Mouse (Mus musculus): Measurements from ENCODE around the gene Slc46a2. TPM values are rescaled to one million over a fixed set of nuclear protein-coding genes. Genes with fewer than 3 reads are reported as not detected.

The Slc46a2 gene
- polyA plus RNA-seq, 1 experiment from 2014 or later: 0.84 TPM

DNA sequence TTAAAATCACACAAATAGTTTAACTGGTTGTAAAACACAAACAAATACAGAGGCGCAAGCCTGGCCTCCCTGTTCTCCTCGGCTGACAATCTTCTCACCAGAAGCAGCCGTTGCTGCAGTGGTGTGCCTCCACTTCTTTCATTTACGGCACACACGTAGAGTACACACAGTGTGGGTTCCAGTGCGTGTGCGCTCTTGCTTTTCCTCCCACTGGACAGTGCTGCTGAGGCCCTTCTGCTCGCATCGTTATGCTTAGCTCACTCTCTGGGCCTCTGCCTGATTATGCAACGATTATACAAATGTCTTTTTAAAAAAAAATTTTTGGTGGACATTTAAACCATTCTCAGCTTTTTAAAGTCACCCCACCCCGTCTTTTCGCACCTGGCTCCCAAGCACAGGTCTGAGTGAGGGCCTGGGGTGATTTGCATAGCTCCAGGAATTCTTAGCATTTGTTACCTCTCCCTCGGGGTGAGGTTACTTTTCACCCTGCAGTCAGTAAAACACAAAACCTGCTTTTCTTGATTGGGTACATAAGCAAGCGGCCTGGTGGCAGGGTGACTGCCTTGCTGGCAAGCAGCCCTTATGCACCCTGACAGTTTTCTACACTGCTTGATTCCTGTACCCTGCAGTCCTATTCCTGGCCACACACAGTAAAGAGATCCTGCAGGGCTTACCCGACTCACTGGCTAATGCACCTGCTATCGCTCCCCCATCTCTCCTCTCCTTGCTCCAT lies 55.0 kb downstream of the Slc46a2 start:
- Histone ChIP-seq H3K9me3 (ENCODE audit: control insufficient read depth, low read length) (no peaks in the 10 kb centered on the region), H3K4me3 (ENCODE audit: low read depth, low read length) (no peak overlapping the region), H3K4me1 (ENCODE audit: control insufficient read depth, insufficient read depth, low read length) (no peaks in the 10 kb centered on the region), H3K4me2 (ENCODE audit: low read depth, low read length) (no peak overlapping the region), H3K36me3 (ENCODE audit: control insufficient read depth, insufficient read depth, low read length) (peaks cover 10% of the 10 kb centered on the region; the same call in 1 of the 2 replicates), H3K27ac (replicated peaks; ENCODE audit: low read depth, low read length) (no peak overlapping the region), H3K27me3 (replicated peaks; ENCODE audit: control insufficient read depth, insufficient read depth, low read length) (no peaks in the 10 kb centered on the region), H3K9ac (ENCODE audit: low read depth, low read length) (no peak overlapping the region)
- ATAC-seq (ENCODE audit: low read depth) (peak; percentile 88), DNase-seq (ENCODE audit: low spot score) (peak; percentile 75)
- 61% methylated on average over 16 of the region's 16 CpGs for WGBS

Other genes with a start within 250 kb of the Slc46a2 start
- gene Inip, start 113.5 kb downstream of the Slc46a2 start, polyA plus RNA-seq (2014; fragmentation: Nextera tagmentation; extraction: Ambion mirVana): 34.3 and 40.6 TPM in 2 replicates
- 14.1 and 15.1 TPM in 2 replicates for gene Snx30, start 109.2 kb downstream of the Slc46a2 start, polyA plus RNA-seq (2014; fragmentation: Nextera tagmentation; extraction: Ambion mirVana)
- gene Mup4, start 45.7 kb upstream of the Slc46a2 start, polyA plus RNA-seq (2014; fragmentation: Nextera tagmentation; extraction: Ambion mirVana): not detected in 2 replicates
- gene Mup6, start 49.2 kb upstream of the Slc46a2 start, polyA plus RNA-seq (2014; fragmentation: Nextera tagmentation; extraction: Ambion mirVana): not detected in 2 replicates
- 0.29 and 0.31 TPM in 2 replicates for gene Mup7, start 155.4 kb upstream of the Slc46a2 start, polyA plus RNA-seq (2014; fragmentation: Nextera tagmentation; extraction: Ambion mirVana)
- not detected in 2 replicates for gene Mup2, start 239.2 kb upstream of the Slc46a2 start, polyA plus RNA-seq (2014; fragmentation: Nextera tagmentation; extraction: Ambion mirVana)